Mouse (Mus musculus) embryonic facial prominence, embryonic 13.5 days (tissue): ENCODE measurements around the gene Nudt9. TPM values are rescaled to one million over a fixed set of nuclear protein-coding genes. Genes with fewer than 3 reads are reported as not detected.
A peak's percentile ranks its signal among the peaks of the same experiment; 100 is the strongest.

Source experiments
- ATAC-seq: fragments of 200-750 bp; cut with Nextera tagmentation; 2 replicates; pipeline ENCODE4 v1.8.0; 2017; ENCODE audit warnings: low read depth; ENCODE audit not compliant: insufficient number of reproducible peaks, insufficient read depth, low FRiP score, low TSS enrichment
- H3K27ac ChIP-seq: fragments of 300-500 bp; sonication (generic); 2 replicates; pipeline ENCODE4 v1.5.1; 2015; ENCODE audit warnings: moderate library complexity, mild to moderate bottlenecking, inconsistent platforms
- H3K27me3 ChIP-seq: fragments of 300-500 bp; sonication (generic); 2 replicates; pipeline ENCODE4 v1.6.1; 2015; ENCODE audit warnings: mild to moderate bottlenecking, inconsistent platforms
- H3K36me3 ChIP-seq: fragments of 300-500 bp; sonication (generic); 2 replicates; pipeline ENCODE4 v1.6.1; 2015; ENCODE audit warnings: mild to moderate bottlenecking, inconsistent platforms
- H3K4me1 ChIP-seq: fragments of 300-500 bp; sonication (generic); 2 replicates; pipeline ENCODE4 v1.6.1; 2015; ENCODE audit warnings: inconsistent platforms
- H3K4me2 ChIP-seq: fragments of 300-500 bp; sonication (generic); 2 replicates; pipeline ENCODE4 v1.6.1; 2015; ENCODE audit warnings: moderate library complexity, mild to moderate bottlenecking, inconsistent platforms
- H3K4me3 ChIP-seq: fragments of 300-500 bp; sonication (generic); 2 replicates; pipeline ENCODE4 v1.5.1; 2015; ENCODE audit warnings: mild to moderate bottlenecking, inconsistent platforms
- H3K9ac ChIP-seq: fragments of 300-500 bp; sonication (generic); 2 replicates; pipeline ENCODE4 v1.6.1; 2015; ENCODE audit warnings: mild to moderate bottlenecking, inconsistent platforms
- H3K9me3 ChIP-seq: fragments of 300-500 bp; sonication (generic); 2 replicates; pipeline ENCODE4 v1.6.1; 2016; ENCODE audit warnings: inconsistent platforms
- WGBS: fragments of 180-500 bp; shearing (Covaris S2); methylation state at CpG from one replicate; pipeline ENCODE4 v1.1.7; 2015; ENCODE audit warnings: mixed read lengths; 5-methylcytosine and 5-hydroxymethylcytosine counted together
- polyA plus RNA-seq: library from polyadenylated mRNA; unstranded; fragments of >200 nt; fragmentation: Nextera tagmentation; extraction: Ambion mirVana; gene quantifications from 2 replicates; pipeline ENCODE4 v1.2.1, GENCODE M21; 2015

Nudt9 gene
- polyA plus RNA-seq, 1 experiment from 2014 or later: 63.0 TPM

- no peak for ATAC-seq
- no peak overlapping the region for H3K9ac ChIP-seq
- H3K4me2 ChIP-seq: no peak overlapping the region
- 83% methylated on average over 9 of the region's 9 CpGs for WGBS
- H3K27ac ChIP-seq: no peak overlapping the region
- peaks cover 7% of the 10 kb centered on the region; the same call in 1 of the 2 replicates for H3K36me3 ChIP-seq
- no peaks in the 10 kb centered on the region for H3K9me3 ChIP-seq
- no peaks in the 10 kb centered on the region for H3K27me3 ChIP-seq
- H3K4me1 ChIP-seq: no peaks in the 10 kb centered on the region
- no peak overlapping the region for H3K4me3 ChIP-seq
These were observed 39.3 kb downstream of the Nudt9 start for GRCm38 (mm10) chr5:104085366-104085765.

- no peak for ATAC-seq
- no peak overlapping the region for H3K27ac ChIP-seq
- H3K4me2 ChIP-seq: no peak overlapping the region
- no peak overlapping the region for H3K4me3 ChIP-seq
- H3K36me3 ChIP-seq: peaks cover 7% of the 10 kb centered on the region; the same call in 1 of the 2 replicates
- no peaks in the 10 kb centered on the region for H3K9me3 ChIP-seq
- no peaks in the 10 kb centered on the region for H3K27me3 ChIP-seq
- H3K4me1 ChIP-seq: no peaks in the 10 kb centered on the region
- H3K9ac ChIP-seq: no peak overlapping the region
- WGBS: 75% methylated on average over 2 of the region's 2 CpGs
These were observed 43.6 kb downstream of the Nudt9 start for GRCm38 (mm10) chr5:104089751-104090150.

- Histone ChIP-seq H3K4me3 (no peak overlapping the region), H3K9me3 (no peaks in the 10 kb centered on the region), H3K4me2 (peak overlapping the region; percentile 27), H3K36me3 (no peaks in the 10 kb centered on the region), H3K27me3 (no peaks in the 10 kb centered on the region), H3K4me1 (peaks cover 15% of the 10 kb centered on the region), H3K9ac (no peak overlapping the region), H3K27ac (peak overlapping the region; percentile 35)
- ATAC-seq: no peak
- WGBS: 64% methylated on average over 11 of the region's 11 CpGs
These were observed 49.4 kb downstream of the Nudt9 start for GRCm38 (mm10) chr5:104095416-104096077.

- WGBS: 40% methylated on average over 16 of the region's 16 CpGs
- Histone ChIP-seq H3K4me3 (no peak overlapping the region), H3K27me3 (no peaks in the 10 kb centered on the region), H3K36me3 (no peaks in the 10 kb centered on the region), H3K27ac (peak overlapping the region; percentile 35), H3K4me1 (peaks cover 15% of the 10 kb centered on the region), H3K9me3 (no peaks in the 10 kb centered on the region), H3K4me2 (peak overlapping the region; percentile 27), H3K9ac (no peak overlapping the region)
- peak; percentile 56; the same call in 1 of the 2 replicates for ATAC-seq
These were observed 50.2 kb downstream of the Nudt9 start for GRCm38 (mm10) chr5:104096078-104096938.

GRCm38 (mm10) chr5:104101678-104102531 lies 55.8 kb downstream of the Nudt9 start:
- Histone ChIP-seq H3K27me3 (no peaks in the 10 kb centered on the region), H3K4me2 (no peak overlapping the region), H3K9me3 (no peaks in the 10 kb centered on the region), H3K4me3 (no peak overlapping the region), H3K9ac (no peak overlapping the region), H3K27ac (peak overlapping the region; percentile 28; the same call in 1 of the 2 replicates), H3K36me3 (no peaks in the 10 kb centered on the region), H3K4me1 (peaks cover 17% of the 10 kb centered on the region)
- 17% methylated on average over 10 of the region's 10 CpGs for WGBS
- no peak for ATAC-seq

GRCm38 (mm10) chr5:104103171-104103570 lies 57.1 kb downstream of the Nudt9 start:
- Histone ChIP-seq H3K4me2 (no peak overlapping the region), H3K36me3 (no peaks in the 10 kb centered on the region), H3K4me3 (no peak overlapping the region), H3K27me3 (no peaks in the 10 kb centered on the region), H3K9ac (no peak overlapping the region), H3K9me3 (no peaks in the 10 kb centered on the region), H3K27ac (no peak overlapping the region), H3K4me1 (peaks cover 24% of the 10 kb centered on the region)
- no peak for ATAC-seq
- WGBS: 62% methylated on average over 4 of the region's 4 CpGs

- peaks cover 33% of the 10 kb centered on the region for H3K4me1 ChIP-seq
- H3K4me2 ChIP-seq: no peak overlapping the region
These were observed 58.0 kb downstream of the Nudt9 start for GRCm38 (mm10) chr5:104104111-104104510.

GRCm38 (mm10) chr5:104108127-104108875 lies 62.2 kb downstream of the Nudt9 start:
- peak overlapping the region; percentile 60 for H3K4me2 ChIP-seq
- peak overlapping the region; percentile 30 for H3K4me3 ChIP-seq
- peaks cover 47% of the 10 kb centered on the region for H3K4me1 ChIP-seq
- H3K9me3 ChIP-seq: no peaks in the 10 kb centered on the region
- no peaks in the 10 kb centered on the region for H3K27me3 ChIP-seq
- WGBS: 31% methylated on average over 11 of the region's 11 CpGs
- H3K36me3 ChIP-seq: no peaks in the 10 kb centered on the region
- peak overlapping the region; percentile 56 for H3K9ac ChIP-seq
- peak overlapping the region; percentile 62 for H3K27ac ChIP-seq
- no peak for ATAC-seq

More at GRCm38 (mm10) chr5:104104111-104104510, 58.0 kb downstream of the Nudt9 start:
- whole genome bisulfite sequencing: 80% methylated on average over 2 of the region's 2 CpGs
- Histone ChIP-seq H3K4me3 (no peak overlapping the region), H3K36me3 (no peaks in the 10 kb centered on the region), H3K27ac (no peak overlapping the region), H3K9ac (no peak overlapping the region), H3K27me3 (no peaks in the 10 kb centered on the region), H3K9me3 (no peaks in the 10 kb centered on the region)
- ATAC-seq: no peak

- Histone ChIP-seq H3K27me3 (no peaks in the 10 kb centered on the region), H3K4me1 (peaks cover 53% of the 10 kb centered on the region), H3K9me3 (no peaks in the 10 kb centered on the region), H3K36me3 (no peaks in the 10 kb centered on the region), H3K4me2 (peak overlapping the region; percentile 60), H3K9ac (peak overlapping the region; percentile 56), H3K4me3 (peak overlapping the region; percentile 30), H3K27ac (peak overlapping the region; percentile 62)
- no peak for ATAC-seq
- WGBS: 5% methylated on average over 18 of the region's 18 CpGs
These were observed 62.8 kb downstream of the Nudt9 start for GRCm38 (mm10) chr5:104108879-104109369.

GRCm38 (mm10) chr5:104109516-104109915 lies 63.4 kb downstream of the Nudt9 start:
- no peak for ATAC-seq
- Histone ChIP-seq H3K9me3 (no peaks in the 10 kb centered on the region), H3K4me2 (peak overlapping the region; percentile 60), H3K27ac (peak overlapping the region; percentile 62; the same call in 1 of the 2 replicates), H3K36me3 (no peaks in the 10 kb centered on the region), H3K4me1 (peaks cover 54% of the 10 kb centered on the region), H3K4me3 (no peak overlapping the region), H3K27me3 (no peaks in the 10 kb centered on the region), H3K9ac (no peak overlapping the region)
- 30% methylated on average over 3 of the region's 3 CpGs for WGBS
